ENCODE assay signal across 18 mouse cellular contexts in genomic region chr17:31392041-31392440, GRCm38 (mm10). TPM values are rescaled to one million over a fixed set of nuclear protein-coding genes. Genes with fewer than 3 reads are reported as not detected.
"Had no signal": no experiment of that assay in that cellular context is flagged by ENCODE, and none has a peak within 500 bp of the region (broad histone marks: within the 10 kb centered on the region; RNA-seq: fewer than 3 reads in every experiment).

No protein-coding gene starts in this region.

- H3K4me3 ChIP-seq: kidney, embryonic 15.5 days; layer of hippocampus, adult 2 months; liver, embryonic 13.5 days; midbrain, embryonic 12.5 days; myocyte; neural tube, embryonic 13.5 days had no signal

- DNase-seq: kidney, postnatal 10 days; layer of hippocampus, adult 9-11 months; liver, embryonic 13.5 days; retina, postnatal 1 day; right cerebral cortex, postnatal 25 days; thymus, adult 2 months; thymus, postnatal 14 days; thymus, postnatal 4 days had no signal

- H3K9ac ChIP-seq: kidney, embryonic 15.5 days; liver, embryonic 13.5 days; lung, embryonic 14.5 days; midbrain, embryonic 12.5 days; neural tube, embryonic 13.5 days had no signal

- H3K36me3 ChIP-seq: kidney, embryonic 15.5 days; liver, embryonic 13.5 days; midbrain, embryonic 12.5 days had no signal

- H3K4me2 ChIP-seq: kidney, embryonic 15.5 days; liver, embryonic 13.5 days; lung, embryonic 14.5 days; midbrain, embryonic 12.5 days; neural tube, embryonic 13.5 days had no signal

- H3K27me3 ChIP-seq: neural tube, embryonic 13.5 days had no signal

- ATAC-seq: hindbrain, embryonic 16.5 days; midbrain, embryonic 16.5 days had no signal

- H3K9me3 ChIP-seq: kidney, embryonic 15.5 days; liver, embryonic 13.5 days; midbrain, embryonic 12.5 days; neural tube, embryonic 13.5 days had no signal

- H3K27ac ChIP-seq: kidney, embryonic 15.5 days; layer of hippocampus, adult 2 months; liver, embryonic 13.5 days; midbrain, embryonic 12.5 days; neural tube, embryonic 13.5 days; stomach, postnatal 0 days had no signal

RNA-seq across cellular contexts. Expression of gene Pde9a, which starts 6.0 kb away (rescaled TPM):
- total RNA-seq: monocyte, adult 5-6 weeks had no signal
